Mouse (Mus musculus) CH12.LX (cell line): ENCODE measurements around the gene Plekha7. TPM values are rescaled to one million over a fixed set of nuclear protein-coding genes. Genes with fewer than 3 reads are reported as not detected.

ENCODE experiments used
- DNase-seq: peaks from one replicate; pipeline ENCODE4 v3.0.0-alpha.2; 2013; ENCODE audit errors: extremely low read depth
- H3K27ac ChIP-seq: 2 replicates; pipeline ENCODE4 v1.5.1; 2012; ENCODE audit warnings: low read depth, mild to moderate bottlenecking, control low read depth, moderate library complexity; ENCODE audit not compliant: insufficient read depth
- H3K27me3 ChIP-seq: replicated peaks from 2 replicates; pipeline ENCODE3; 2012; ENCODE audit warnings: inconsistent platforms
- H3K36me3 ChIP-seq, 2 experiments: replicated peaks in 1 of 2; 2 replicates each; pipeline versions ENCODE3 to v1.6.1; 2012; ENCODE audit warnings: inconsistent platforms in 1 of 2, low read length in 1 of 2, mild to moderate bottlenecking in 1 of 2, mixed read lengths in 1 of 2, moderate library complexity in 1 of 2; ENCODE audit not compliant: control insufficient read depth in 1 of 2, insufficient read depth in 1 of 2
- H3K4me1 ChIP-seq, 2 experiments: 2 replicates each; pipeline ENCODE4 v1.6.1; 2012; ENCODE audit warnings: inconsistent platforms in 1 of 2, moderate library complexity in 1 of 2; ENCODE audit not compliant: insufficient read depth in 2 of 2, control insufficient read depth in 1 of 2
- H3K4me2 ChIP-seq: 2 replicates; pipeline ENCODE4 v1.6.1; 2012; ENCODE audit warnings: low read depth, mild to moderate bottlenecking, control low read depth; ENCODE audit not compliant: poor library complexity, insufficient read depth, severe bottlenecking
- H3K4me3 ChIP-seq, 3 experiments: fragments of 150-350 bp in 1 of 3; sonication (generic) in 1 of 3; replicated peaks in 1 of 3; 2 replicates each; pipeline versions ENCODE3 to v1.5.1; 2011 to 2012; ENCODE audit warnings: low read depth in 2 of 3, low read length in 2 of 3, mild to moderate bottlenecking in 2 of 3, moderate library complexity in 2 of 3, control low read depth in 1 of 3, improper control_type of control experiment in 1 of 3, inconsistent platforms in 1 of 3, mixed read lengths in 1 of 3; ENCODE audit not compliant: poor library complexity in 1 of 3
- H3K79me2 ChIP-seq: replicated peaks from 2 replicates; pipeline ENCODE4 v1.6.1; 2012; ENCODE audit warnings: mild to moderate bottlenecking, moderate library complexity; ENCODE audit not compliant: control insufficient read depth, poor library complexity, insufficient read depth, severe bottlenecking; ENCODE audit errors: extremely low read depth
- H3K9ac ChIP-seq: 2 replicates; pipeline ENCODE4 v1.6.1; 2012; ENCODE audit warnings: low read depth, mild to moderate bottlenecking, control low read depth, moderate library complexity; ENCODE audit not compliant: insufficient read depth
- H3K9me3 ChIP-seq: replicated peaks from 2 replicates; pipeline ENCODE3; 2012; ENCODE audit warnings: low read length, inconsistent platforms, mixed read lengths
- BHLHE40 ChIP-seq: IDR thresholded peaks from 2 replicates; pipeline ENCODE4 v1.6.1; 2011; ENCODE audit warnings: mild to moderate bottlenecking, low read depth, low read length, improper control_type of control experiment
- E2F4 ChIP-seq: IDR thresholded peaks from 2 replicates; pipeline ENCODE4 v1.6.1; 2011; ENCODE audit warnings: low read depth, low read length, improper control_type of control experiment; ENCODE audit not compliant: insufficient replicate concordance
- ELF1 ChIP-seq: IDR thresholded peaks from 2 replicates; pipeline ENCODE4 v1.6.1; 2014; ENCODE audit warnings: low read depth, mild to moderate bottlenecking, inconsistent platforms, low read length, improper control_type of control experiment
- EP300 ChIP-seq: IDR thresholded peaks from 2 replicates; pipeline ENCODE4 v1.6.1; 2011; ENCODE audit warnings: low read length, improper control_type of control experiment
- HCFC1 ChIP-seq: IDR thresholded peaks from 2 replicates; pipeline ENCODE4 v1.6.1; 2012; ENCODE audit warnings: low read depth, mild to moderate bottlenecking, inconsistent platforms, low read length, improper control_type of control experiment
- IRF4 ChIP-seq: IDR thresholded peaks from 2 replicates; pipeline ENCODE4 v1.6.1; 2014; ENCODE audit warnings: low read depth, mild to moderate bottlenecking, inconsistent platforms, low read length, improper control_type of control experiment
- KAT2A ChIP-seq: IDR thresholded peaks from 2 replicates; pipeline ENCODE4 v1.6.1; 2012; ENCODE audit warnings: low read length, improper control_type of control experiment, inconsistent platforms; ENCODE audit not compliant: insufficient replicate concordance
- MAX ChIP-seq: IDR thresholded peaks from 2 replicates; pipeline ENCODE4 v1.6.1; 2011; ENCODE audit warnings: low read length, improper control_type of control experiment
- MEF2A ChIP-seq: IDR thresholded peaks from 2 replicates; pipeline ENCODE4 v1.6.1; 2014; ENCODE audit warnings: low read depth, mild to moderate bottlenecking, inconsistent platforms, low read length, improper control_type of control experiment, borderline replicate concordance
- MYC ChIP-seq: IDR thresholded peaks from 2 replicates; pipeline ENCODE4 v1.6.1; 2011; ENCODE audit warnings: low read depth, mild to moderate bottlenecking, improper control_type of control experiment, low read length
- NRF1 ChIP-seq: IDR thresholded peaks from 2 replicates; pipeline ENCODE4 v1.6.1; 2014; ENCODE audit warnings: low read depth, mild to moderate bottlenecking, inconsistent platforms, low read length, improper control_type of control experiment, moderate library complexity
- POLR2AphosphoS2 ChIP-seq: IDR thresholded peaks from 2 replicates; pipeline ENCODE4 v1.6.1; 2011; ENCODE audit warnings: low read depth, low read length, improper control_type of control experiment
- SMC3 ChIP-seq: IDR thresholded peaks from 2 replicates; pipeline ENCODE4 v1.6.1; 2011; ENCODE audit warnings: low read depth, low read length, improper control_type of control experiment
- TBP ChIP-seq: conservative IDR thresholded peaks from 2 replicates; pipeline ENCODE4 v1.6.1; 2011; ENCODE audit warnings: low read depth, low read length, improper control_type of control experiment
- UBTF ChIP-seq: IDR thresholded peaks from 2 replicates; pipeline ENCODE4 v1.6.1; 2012; ENCODE audit warnings: low read depth, mild to moderate bottlenecking, inconsistent platforms, low read length, improper control_type of control experiment, moderate library complexity
- ZMIZ1 ChIP-seq: IDR thresholded peaks from 2 replicates; pipeline ENCODE4 v1.6.1; 2012; ENCODE audit warnings: low read depth, mild to moderate bottlenecking, inconsistent platforms, low read length, improper control_type of control experiment
- dilution Hi-C: fragments of 300-500 bp; cut with MboI; formaldehyde crosslinking; loops from 2 replicates; pipeline ENCODE4 v1.14.3; 2020; ENCODE audit warnings: low sequenced_read_pairs; ENCODE audit not compliant: extremely low pct_unique_long_range_greater_than_20kb, extremely low pct_ligation_motif_present
- in situ Hi-C: fragments of 300-500 bp; cut with MboI; formaldehyde crosslinking; loops from 3 replicates; pipeline ENCODE4 v1.14.3; 2019; ENCODE audit warnings: low sequenced_read_pairs, low pct_ligation_motif_present, low pct_unique_long_range_greater_than_20kb, mixed read lengths
- polyA plus RNA-seq: library from polyadenylated mRNA; unstranded; fragments of >175 nt; gene quantifications from 2 replicates; pipeline ENCODE4 v1.2.1, GENCODE M21; 2012; ENCODE audit warnings: low read depth; ENCODE audit not compliant: insufficient read length
- total RNA-seq, 2 experiments: library from RNA; depleted of rRNA; stranded (reverse); fragments of 300-350 nt in 1 of 2; fragments of >200 nt in 1 of 2; gene quantifications; 2 replicates each; pipeline ENCODE4 v1.2.3; 2012 to 2014

The Plekha7 gene
- total and polyA plus RNA-seq, 3 experiments = 0.59 to 1.5 (median 1.0) TPM

DNA sequence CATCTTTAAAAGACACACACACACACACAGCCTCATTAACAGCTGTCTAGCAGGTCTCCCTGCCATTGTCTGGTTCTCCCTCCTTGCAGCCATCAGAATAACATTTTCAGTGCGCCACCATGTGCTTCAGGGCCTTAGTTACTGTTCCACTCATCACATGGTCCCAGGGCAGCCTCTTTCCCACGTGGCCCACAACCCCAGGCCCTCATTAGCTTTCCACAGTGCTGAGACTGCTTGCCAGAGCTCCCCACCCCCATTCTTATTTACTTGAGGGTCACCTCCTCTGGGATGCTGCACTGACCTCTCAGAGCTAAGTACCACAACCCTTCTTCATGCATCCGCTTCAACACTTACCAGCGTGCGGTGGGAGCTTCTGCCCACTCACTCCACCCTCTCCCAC is 28.1 kb downstream of the Plekha7 start:
- H3K4me1 ChIP-seq = peaks cover 7 to 19% of the 10 kb centered on the region in 2 experiments
- H3K9me3 ChIP-seq = no peaks in the 10 kb centered on the region
- peaks cover 4% of the 10 kb centered on the region for H3K27me3 ChIP-seq
- dilution Hi-C loops = no loop called here
- no peak overlapping the region for H3K9ac ChIP-seq
- no peak overlapping the region for H3K4me2 ChIP-seq
- DNase-seq = no peak
- no peak for TF ChIP-seq ELF1
- TF ChIP-seq E2F4 = no peak
- no peak for TF ChIP-seq SMC3
- TF ChIP-seq IRF4 = no peak
- no peak for TF ChIP-seq ZMIZ1
- no peak for TF ChIP-seq MYC
- no peak for TF ChIP-seq BHLHE40
- TF ChIP-seq MAX = no peak
- no peak for TF ChIP-seq HCFC1
- H3K27ac ChIP-seq = no peak overlapping the region
- no peaks in the 10 kb centered on the region for H3K36me3 ChIP-seq
- no peak overlapping the region for H3K4me3 ChIP-seq
- H3K79me2 ChIP-seq = no peaks in the 10 kb centered on the region
- in situ Hi-C loops = no loop called here

DNA sequence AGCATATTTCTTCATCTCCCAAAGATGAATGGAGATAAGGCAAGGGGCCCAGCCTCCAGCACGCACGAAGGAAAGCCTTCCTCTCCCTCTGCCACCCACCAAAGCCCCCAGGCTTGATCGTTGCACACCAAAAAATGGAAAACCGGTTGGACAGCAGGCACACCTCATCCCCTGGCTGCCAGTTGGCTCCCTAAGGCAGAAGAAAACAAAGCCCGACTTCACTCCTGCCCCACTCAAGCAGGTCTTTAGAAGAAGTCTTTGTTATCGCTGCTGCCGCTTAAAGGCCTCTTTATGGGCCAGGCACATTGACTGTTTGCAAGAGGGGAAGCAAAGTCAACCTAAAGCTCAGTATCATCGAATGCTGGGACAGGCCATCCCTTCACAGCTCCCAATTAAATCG is 29.9 kb downstream of the Plekha7 start:
- Histone ChIP-seq H3K36me3 (no peaks in the 10 kb centered on the region), H3K9me3 (no peaks in the 10 kb centered on the region), H3K4me1 (peaks cover 7 to 19% of the 10 kb centered on the region in 2 experiments), H3K9ac (no peak overlapping the region), H3K79me2 (no peaks in the 10 kb centered on the region), H3K4me3 (no peak overlapping the region), H3K27me3 (peaks cover 4% of the 10 kb centered on the region), H3K4me2 (no peak overlapping the region), H3K27ac (no peak overlapping the region)
- TF ChIP-seq UBTF (no peak), MYC (no peak), IRF4 (no peak), MEF2A (no peak), NRF1 (no peak), EP300 (no peak), KAT2A (no peak), BHLHE40 (no peak), TBP (no peak), POLR2AphosphoS2 (no peak)
- dilution Hi-C loops (no loop called here), in situ Hi-C loops (no loop called here)
- no peak for DNase-seq
